Mouse (Mus musculus): ENCODE measurements around the gene Gm11011.

The Gm11011 gene

DNA sequence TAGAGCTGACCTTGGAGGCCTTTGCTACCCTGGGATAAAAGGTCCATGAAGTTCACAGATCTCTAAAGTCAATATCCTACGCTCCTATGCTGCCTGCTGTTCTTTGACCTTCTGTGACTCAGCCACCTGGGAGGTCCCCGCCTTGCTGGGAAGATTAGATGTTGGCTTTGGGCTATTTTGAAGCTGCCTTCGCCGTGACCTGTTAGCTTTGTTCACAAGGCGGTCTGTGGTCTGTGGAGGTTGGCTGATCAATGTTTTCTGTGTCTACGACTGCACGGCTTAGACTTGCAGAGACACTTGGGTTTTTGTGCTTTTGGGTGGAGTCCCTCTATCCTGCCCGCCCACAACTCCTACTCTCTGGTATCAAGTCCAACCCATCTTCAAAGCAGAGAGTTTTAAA, 2.9 kb upstream of the Gm11011 start:
- intact Hi-C loops (cut with DNase I): no loop called here

DNA sequence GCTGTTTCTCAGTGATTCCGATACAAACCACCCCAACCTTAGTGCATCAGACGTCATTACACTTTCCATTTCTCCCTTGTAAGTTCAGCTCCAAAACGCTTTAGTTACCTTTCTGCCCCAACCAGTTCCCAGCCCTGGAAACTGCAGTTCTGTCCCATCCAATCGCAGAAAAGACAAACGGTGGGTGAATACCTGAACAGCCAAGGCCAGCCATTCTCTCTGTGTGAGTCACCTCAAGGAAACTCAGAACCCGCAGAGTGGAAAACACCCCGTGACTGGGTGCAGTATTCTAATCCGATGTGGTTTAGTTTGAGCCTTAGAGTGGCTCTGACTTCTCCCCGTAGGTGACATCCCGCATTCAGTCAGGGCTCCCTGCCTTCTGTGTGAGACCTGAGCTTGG, 2.2 kb upstream of the Gm11011 start:
- intact Hi-C loops (cut with DNase I): no loop called here

DNA sequence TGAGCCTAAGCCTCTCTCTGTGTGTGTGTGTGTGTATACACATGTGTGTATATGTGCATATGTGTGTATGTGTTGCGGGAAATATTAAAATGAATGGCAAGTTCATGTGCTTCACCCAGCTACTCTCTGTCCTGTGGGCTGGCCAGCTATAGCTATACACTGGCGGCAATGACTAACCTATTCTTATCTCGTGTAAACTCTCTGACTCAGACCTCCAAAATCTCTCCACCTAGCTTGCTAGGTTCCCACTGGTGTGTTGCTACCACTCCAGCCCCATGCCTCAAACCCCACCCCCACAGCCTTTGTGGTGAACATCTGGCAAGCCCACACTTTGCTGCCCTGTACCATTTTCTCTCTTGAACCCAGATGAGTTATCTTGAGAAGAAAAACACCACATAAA, 857 bp downstream of the Gm11011 start:
- intact Hi-C loops (cut with DNase I): no loop called here

DNA sequence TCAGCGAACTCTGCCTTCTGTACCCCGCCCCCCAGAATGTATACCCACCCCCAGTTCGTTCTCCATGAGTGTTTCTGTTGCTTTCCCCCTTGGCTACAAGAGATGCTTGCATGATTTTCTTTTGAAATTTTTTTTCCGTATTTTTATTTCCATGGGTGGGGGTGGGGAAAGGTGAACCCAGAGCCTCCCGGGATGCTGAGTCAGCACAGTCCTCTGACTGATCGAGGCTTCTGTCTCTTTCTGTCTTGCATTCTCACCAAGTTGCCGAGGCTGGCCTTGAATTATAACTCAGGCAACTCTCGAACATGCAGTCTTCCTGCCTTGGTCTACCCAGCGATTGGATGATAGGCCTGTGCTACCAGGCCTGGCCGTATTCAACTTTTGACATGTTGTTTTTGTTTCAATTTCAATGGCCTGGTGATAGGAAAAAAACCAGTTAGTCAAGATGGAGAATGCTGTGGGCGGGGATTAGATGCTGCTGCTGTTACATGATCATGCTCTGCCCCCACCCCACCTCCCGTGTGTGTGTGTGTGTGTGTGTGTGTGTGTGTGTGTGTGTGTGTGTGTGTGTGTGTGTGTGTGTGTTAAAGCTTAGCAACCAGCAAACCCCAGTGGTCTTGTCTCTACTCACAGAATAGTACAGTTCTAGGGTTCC, 1.8 kb downstream of the Gm11011 start:
- intact Hi-C loops (cut with DNase I): no loop called here

DNA sequence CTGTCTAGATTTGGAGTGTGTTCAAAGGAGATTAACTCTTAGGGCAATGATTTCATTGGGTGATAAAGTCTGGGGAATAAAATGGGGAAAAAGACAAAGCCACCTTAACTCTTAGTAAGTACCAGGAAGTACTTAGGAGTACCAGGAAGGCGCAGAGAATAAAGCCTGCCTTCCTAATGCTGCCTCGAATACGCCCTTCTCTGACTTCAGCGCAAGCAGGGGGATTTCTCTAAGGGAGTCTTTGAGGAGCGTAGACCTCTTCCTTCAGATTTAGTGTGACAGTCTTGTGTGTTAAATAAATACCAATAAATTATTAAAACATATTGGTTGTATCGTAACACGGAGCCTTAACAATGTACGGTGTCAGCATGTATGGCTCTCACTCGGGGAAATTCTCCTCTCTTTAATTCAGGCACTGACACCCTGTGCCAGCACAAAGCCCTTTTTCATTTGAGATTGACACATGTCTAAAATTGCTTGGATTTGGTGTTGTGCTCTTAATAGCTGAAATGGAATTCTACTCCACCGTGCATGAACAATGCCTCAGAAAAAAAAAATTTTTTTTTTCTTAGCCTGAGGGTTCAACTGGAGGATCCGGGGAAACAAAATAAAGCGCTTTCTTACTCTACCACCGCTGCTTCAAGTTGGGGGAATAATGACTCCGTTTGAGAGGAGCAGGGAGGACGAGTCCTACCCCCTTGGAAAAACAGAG, 2.6 kb downstream of the Gm11011 start:
- intact Hi-C loops (cut with DNase I): no loop called here

DNA sequence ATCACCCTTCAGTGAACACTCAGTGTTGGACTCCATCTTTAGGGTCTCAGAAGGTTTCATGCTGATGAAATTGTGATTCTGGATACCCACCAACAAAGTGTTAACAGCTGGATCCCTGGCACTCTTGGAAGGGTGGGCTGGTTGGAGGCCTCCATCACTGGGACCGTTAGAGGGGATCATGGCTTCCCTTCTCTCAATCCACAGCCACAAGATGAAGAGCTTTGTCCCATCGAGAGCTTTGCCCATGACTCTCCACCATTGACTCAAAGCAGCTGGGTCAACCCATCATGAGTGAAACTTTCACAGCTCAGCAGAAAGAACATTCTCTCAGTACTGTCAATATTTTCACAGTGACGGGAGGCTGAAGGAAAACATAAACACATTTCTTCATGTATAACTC, 4.1 kb downstream of the Gm11011 start:
- intact Hi-C loops (cut with DNase I): no loop called here

DNA sequence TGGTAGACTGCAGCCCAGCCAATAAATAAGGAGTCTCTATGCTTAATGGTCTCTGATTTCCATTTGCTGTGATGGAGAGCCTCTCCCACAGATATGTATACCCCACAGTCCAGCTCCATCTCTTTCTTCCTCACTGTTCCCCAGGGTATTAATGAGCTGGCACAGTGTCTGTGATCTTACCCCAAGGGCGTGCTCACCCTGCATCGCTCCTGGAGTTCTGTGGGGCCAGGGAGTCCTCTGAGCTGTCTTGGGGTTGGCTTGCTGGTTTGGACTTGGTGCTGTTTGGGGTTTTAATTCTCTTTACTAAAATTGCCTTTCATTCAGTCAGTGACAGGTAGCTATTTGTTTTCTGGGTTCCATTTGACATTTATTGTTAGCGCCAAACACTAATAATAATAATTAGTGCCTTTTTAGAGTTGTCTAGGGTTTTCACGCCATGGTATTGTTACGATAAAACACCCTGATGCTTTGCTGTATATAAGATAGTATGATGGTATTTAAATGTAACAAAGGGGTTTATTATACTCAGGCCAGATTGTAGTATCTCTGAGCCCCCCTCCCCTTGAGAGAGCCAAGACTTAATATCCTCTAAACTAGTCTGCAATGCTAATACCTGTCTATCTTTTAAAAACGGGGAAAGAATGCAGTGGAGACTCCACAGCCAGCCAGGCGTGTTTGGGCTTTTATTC, 9.9 kb downstream of the Gm11011 start:
- intact Hi-C loops (cut with DNase I): no loop called here

DNA sequence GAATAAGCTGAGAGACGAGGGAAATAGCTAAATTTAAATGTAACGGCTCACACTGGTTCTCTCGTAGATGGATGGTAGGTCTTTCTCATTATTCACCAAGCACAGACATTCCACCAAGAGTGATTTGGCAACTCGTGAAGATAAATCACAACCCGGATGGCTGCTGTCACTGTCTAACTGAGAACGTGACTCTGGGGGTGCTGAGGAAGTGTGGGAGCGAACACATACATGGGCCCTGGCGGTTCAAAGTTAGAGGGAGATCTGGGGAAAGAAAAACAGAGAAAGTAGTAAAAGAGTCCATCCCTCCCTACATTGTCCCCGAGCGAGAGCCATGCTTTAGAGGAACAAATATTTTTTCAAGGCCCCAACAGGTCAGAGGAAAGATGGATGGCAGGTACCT, 17.5 kb downstream of the Gm11011 start:
- intact Hi-C loops (cut with DNase I): no loop called here

DNA sequence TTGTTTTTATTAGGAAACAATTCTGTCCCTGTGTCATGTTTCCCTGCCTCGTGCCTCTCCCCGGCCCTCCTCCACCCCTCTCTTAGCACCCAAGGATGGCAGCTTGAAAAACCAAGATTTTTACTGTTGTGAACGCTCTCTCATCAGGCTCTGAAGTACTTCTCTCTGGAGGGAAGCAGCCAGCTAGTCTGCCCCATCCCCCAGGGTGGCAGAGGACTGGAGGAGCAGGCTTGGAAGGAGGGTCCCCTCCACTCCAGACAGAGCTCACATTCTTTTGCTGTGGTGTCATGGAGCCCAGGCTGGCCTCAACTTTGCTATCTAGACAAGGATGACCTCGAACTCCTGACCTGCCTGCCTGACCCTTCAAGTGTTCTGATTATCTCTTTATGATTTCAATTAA, 21.4 kb downstream of the Gm11011 start:
- intact Hi-C loops (cut with DNase I): no loop called here

DNA sequence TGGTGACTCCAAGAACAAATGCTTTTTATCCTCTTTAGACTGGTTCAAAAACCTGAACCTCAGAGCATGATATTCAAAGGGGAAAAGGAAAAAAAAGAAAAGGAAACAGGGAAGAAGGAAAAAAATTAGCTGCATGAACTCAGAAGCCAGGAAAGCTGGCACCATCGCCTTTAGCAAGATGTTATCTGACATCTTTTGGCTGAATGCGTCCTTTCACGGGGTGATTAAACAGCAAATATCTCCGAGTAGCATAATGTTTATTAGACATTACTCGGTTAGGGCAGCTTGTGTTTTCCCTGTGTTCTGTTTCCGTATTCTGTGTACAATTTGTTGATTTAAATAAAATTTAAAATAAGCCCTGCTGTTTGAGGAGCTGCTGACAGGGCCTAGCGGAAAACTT, 21.8 kb downstream of the Gm11011 start:
- intact Hi-C loops (cut with DNase I): no loop called here

DNA sequence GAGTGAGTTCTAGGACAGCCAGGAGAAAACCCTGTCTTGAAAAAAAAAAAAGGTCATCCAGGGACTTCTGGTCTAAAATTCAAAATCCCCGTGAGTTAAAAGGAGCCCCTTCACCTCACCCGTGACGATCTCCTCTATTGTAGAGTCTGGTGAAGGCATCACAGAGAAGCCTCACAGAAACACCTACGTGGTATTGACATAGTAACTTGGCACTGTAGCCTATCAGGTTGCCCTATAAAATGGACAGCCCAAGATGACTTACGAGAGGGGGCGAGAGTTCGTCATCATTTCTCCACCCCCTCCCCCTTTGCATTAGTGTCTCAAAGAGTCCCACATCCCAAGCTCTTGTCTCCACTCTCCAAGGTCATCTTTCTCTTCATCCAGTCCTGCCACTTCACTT, 41.9 kb downstream of the Gm11011 start:
- intact Hi-C loops (cut with DNase I): no loop called here

DNA sequence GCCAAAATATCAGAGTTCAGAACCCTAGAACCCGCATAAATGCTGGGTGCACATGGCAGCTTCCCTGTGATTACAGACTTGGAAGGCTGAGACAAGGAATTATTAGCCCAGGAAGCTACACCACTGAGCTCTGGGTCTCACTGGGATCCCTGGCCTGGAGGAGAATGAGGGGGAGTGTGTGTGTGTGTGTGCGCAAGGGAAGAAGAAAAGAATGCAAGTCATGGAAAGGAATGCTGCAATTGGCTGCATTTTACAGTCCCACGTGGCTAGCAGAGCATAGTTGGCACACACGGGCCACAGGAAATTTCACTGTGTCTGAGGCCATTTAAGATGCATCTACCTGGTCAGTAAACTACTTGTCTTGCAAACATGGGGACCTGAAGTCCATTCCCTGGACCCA, 48.6 kb downstream of the Gm11011 start:
- intact Hi-C loops (cut with DNase I): no loop called here

Measured in adrenal gland (tissue).